11 mouse cellular contexts compared by ENCODE assay signal in genomic region chr12:86818201-86818600, GRCm38 (mm10).
DNase-seq lines count a peak whose midpoint lies in the region; ATAC-seq and TF ChIP-seq lines count a peak whose summit lies in the region.
"Had no signal": no experiment of that assay in that cellular context is flagged by ENCODE, and none has a peak within 500 bp of the region (broad histone marks: within the 10 kb centered on the region; RNA-seq: fewer than 3 reads in every experiment).

No protein-coding gene starts in this region.

- 39% methylated on average over 2 of the region's 2 CpGs for WGBS in forebrain, embryonic 12.5 days
- 27% methylated on average over 2 of the region's 2 CpGs for WGBS in forebrain, postnatal 0 days
- 15% methylated on average over 2 of the region's 2 CpGs for WGBS in lung, embryonic 15.5 days
- WGBS in heart, embryonic 16.5 days: 3% methylated on average over 2 of the region's 2 CpGs
- WGBS in midbrain, postnatal 0 days: 41% methylated on average over 2 of the region's 2 CpGs

- H3K9ac ChIP-seq in forebrain, embryonic 12.5 days: peak overlapping the region; percentile 9; the same call in 1 of the 2 replicates
- H3K9ac ChIP-seq in forebrain, postnatal 0 days: no peak overlapping the region
- H3K9ac ChIP-seq in lung, embryonic 15.5 days: no peak overlapping the region
- no peak overlapping the region for H3K9ac ChIP-seq in heart, embryonic 16.5 days (ENCODE audit: low read length)
- no peak overlapping the region for H3K9ac ChIP-seq in midbrain, postnatal 0 days (replicated peaks; ENCODE audit: low read length, poor library complexity, severe bottlenecking)
- H3K9ac ChIP-seq: neural tube, embryonic 12.5 days had no signal

- no peak for TF ChIP-seq CTCF in forebrain, postnatal 0 days (IDR thresholded peaks at IDR 0.05; ENCODE audit: low read depth)
- TF ChIP-seq CTCF in midbrain, postnatal 0 days (IDR thresholded peaks at IDR 0.05): no peak

- no peak for DNase-seq in forebrain, postnatal 0 days
- DNase-seq in lung, postnatal 36 days: no peak
- DNase-seq in midbrain, postnatal 0 days (ENCODE audit: low spot score): no peak
- no peak for DNase-seq in spleen, adult 12 weeks (ENCODE audit: low spot score)
- DNase-seq in gastrocnemius, postnatal 25 days: no peak
- DNase-seq: kidney, adult 18-20 months; thymus, postnatal 36 days had no signal

- H3K4me3 ChIP-seq in forebrain, embryonic 12.5 days (replicated peaks): no peak overlapping the region
- H3K4me3 ChIP-seq in forebrain, postnatal 0 days (ENCODE audit: low read depth, low read length): no peak overlapping the region
- no peak overlapping the region for H3K4me3 ChIP-seq in lung, embryonic 15.5 days
- no peak overlapping the region for H3K4me3 ChIP-seq in heart, embryonic 16.5 days (ENCODE audit: low read length)
- no peak overlapping the region for H3K4me3 ChIP-seq in midbrain, postnatal 0 days (ENCODE audit: low read depth, low read length)
- H3K4me3 ChIP-seq: neural tube, embryonic 12.5 days had no signal

- no peaks in the 10 kb centered on the region for H3K36me3 ChIP-seq in forebrain, embryonic 12.5 days (replicated peaks)
- H3K36me3 ChIP-seq in forebrain, postnatal 0 days (ENCODE audit: insufficient read depth): no peaks in the 10 kb centered on the region
- H3K36me3 ChIP-seq in lung, embryonic 15.5 days: no peaks in the 10 kb centered on the region
- no peaks in the 10 kb centered on the region for H3K36me3 ChIP-seq in heart, embryonic 16.5 days (ENCODE audit: control insufficient read depth, insufficient read depth)
- no peaks in the 10 kb centered on the region for H3K36me3 ChIP-seq in midbrain, postnatal 0 days (ENCODE audit: insufficient read depth, low read length)
- H3K36me3 ChIP-seq: neural tube, embryonic 12.5 days had no signal

- no peak overlapping the region for H3K4me2 ChIP-seq in forebrain, embryonic 12.5 days
- H3K4me2 ChIP-seq in forebrain, postnatal 0 days (ENCODE audit: low read depth): no peak overlapping the region
- no peak overlapping the region for H3K4me2 ChIP-seq in lung, embryonic 15.5 days
- H3K4me2 ChIP-seq in heart, embryonic 16.5 days (ENCODE audit: low read depth, low read length): 0 out of 2 replicates have a peak overlapping the region, but pooled peaks have one; percentile 20
- no peak overlapping the region for H3K4me2 ChIP-seq in midbrain, postnatal 0 days (ENCODE audit: low read depth, low read length, poor library complexity, severe bottlenecking)
- H3K4me2 ChIP-seq: neural tube, embryonic 12.5 days had no signal

- peak overlapping the region; percentile 96 for H3K27ac ChIP-seq in forebrain, embryonic 12.5 days
- H3K27ac ChIP-seq in forebrain, postnatal 0 days (ENCODE audit: low read depth, low read length): no peak overlapping the region
- H3K27ac ChIP-seq in lung, embryonic 15.5 days: peak overlapping the region; percentile 61; the same call in 1 of the 2 replicates
- H3K27ac ChIP-seq in heart, embryonic 16.5 days (ENCODE audit: low read length): peak overlapping the region; percentile 98
- H3K27ac ChIP-seq in midbrain, postnatal 0 days (ENCODE audit: low read depth, low read length): peak overlapping the region; percentile 92
- H3K27ac ChIP-seq: neural tube, embryonic 12.5 days had no signal

- H3K9me3 ChIP-seq in forebrain, embryonic 12.5 days: no peaks in the 10 kb centered on the region
- no peaks in the 10 kb centered on the region for H3K9me3 ChIP-seq in forebrain, postnatal 0 days (ENCODE audit: low read length)
- H3K9me3 ChIP-seq in lung, embryonic 15.5 days: no peaks in the 10 kb centered on the region
- H3K9me3 ChIP-seq in heart, embryonic 16.5 days (replicated peaks; ENCODE audit: control insufficient read depth, low read length): no peaks in the 10 kb centered on the region
- H3K9me3 ChIP-seq in midbrain, postnatal 0 days (ENCODE audit: low read length): no peaks in the 10 kb centered on the region
- H3K9me3 ChIP-seq: neural tube, embryonic 12.5 days had no signal

- H3K27me3 ChIP-seq in forebrain, embryonic 12.5 days: no peaks in the 10 kb centered on the region
- no peaks in the 10 kb centered on the region for H3K27me3 ChIP-seq in forebrain, postnatal 0 days (ENCODE audit: insufficient read depth, low read length)
- no peaks in the 10 kb centered on the region for H3K27me3 ChIP-seq in lung, embryonic 15.5 days
- no peaks in the 10 kb centered on the region for H3K27me3 ChIP-seq in heart, embryonic 16.5 days (ENCODE audit: control insufficient read depth, insufficient read depth, low read length)
- no peaks in the 10 kb centered on the region for H3K27me3 ChIP-seq in midbrain, postnatal 0 days (ENCODE audit: insufficient read depth, low read length)
- H3K27me3 ChIP-seq: neural tube, embryonic 12.5 days had no signal

- H3K4me1 ChIP-seq in forebrain, embryonic 12.5 days: peaks cover 71% of the 10 kb centered on the region
- H3K4me1 ChIP-seq in forebrain, postnatal 0 days (ENCODE audit: insufficient read depth): peaks cover 35% of the 10 kb centered on the region
- peaks cover 45% of the 10 kb centered on the region for H3K4me1 ChIP-seq in lung, embryonic 15.5 days
- peaks cover 40% of the 10 kb centered on the region for H3K4me1 ChIP-seq in heart, embryonic 16.5 days (ENCODE audit: control insufficient read depth, insufficient read depth, low read length)
- peaks cover 40% of the 10 kb centered on the region for H3K4me1 ChIP-seq in midbrain, postnatal 0 days (ENCODE audit: insufficient read depth, low read length)

- no peak for ATAC-seq in forebrain, embryonic 12.5 days (ENCODE audit: low FRiP score)
- ATAC-seq in forebrain, postnatal 0 days: no peak
- ATAC-seq in lung, embryonic 15.5 days (ENCODE audit: borderline replicate concordance, extremely low read depth, low FRiP score, low TSS enrichment): no peak
- ATAC-seq in heart, embryonic 16.5 days (replicated peaks; ENCODE audit: extremely low read depth, insufficient read depth, low FRiP score): peak; percentile 61
- no peak for ATAC-seq in midbrain, postnatal 0 days (ENCODE audit: low FRiP score)
